Mouse (Mus musculus): ENCODE data around the gene Slit3. TPM values are rescaled to one million over a fixed set of nuclear protein-coding genes. Genes with fewer than 3 reads are reported as not detected.

Gene Slit3
- polyA plus RNA-seq, 1 experiment from 2014 or later, result 50.0 TPM

- H3K27ac ChIP-seq, result no peak overlapping the region
- H3K27me3 ChIP-seq, result peaks cover 17% of the 10 kb centered on the region; the same call in 1 of the 2 replicates
- H3K4me1 ChIP-seq, result peaks cover 12% of the 10 kb centered on the region; the same call in 1 of the 2 replicates
- H3K36me3 ChIP-seq, result no peaks in the 10 kb centered on the region
- no peak overlapping the region for H3K9ac ChIP-seq
- 30% methylated on average over 10 of the region's 10 CpGs for WGBS
- H3K4me2 ChIP-seq (replicated peaks), result no peak overlapping the region
- no peaks in the 10 kb centered on the region for H3K9me3 ChIP-seq (replicated peaks)
- no peak overlapping the region for H3K4me3 ChIP-seq
- no peak for ATAC-seq (ENCODE audit: low FRiP score)
Observed at GRCm38 (mm10) chr11:35325131-35325995, 204.3 kb downstream of the Slit3 start.

GRCm38 (mm10) chr11:35326346-35326745 is 205.3 kb downstream of the Slit3 start:
- 6% methylated on average over 3 of the region's 3 CpGs for WGBS
- Histone ChIP-seq H3K27me3 (peaks cover 17% of the 10 kb centered on the region; the same call in 1 of the 2 replicates), H3K4me3 (no peak overlapping the region)

GRCm38 (mm10) chr11:35327899-35328298 is 206.9 kb downstream of the Slit3 start:
- Histone ChIP-seq H3K36me3 (no peaks in the 10 kb centered on the region), H3K4me1 (peaks cover 12% of the 10 kb centered on the region; the same call in 1 of the 2 replicates), H3K9me3 (replicated peaks) (no peaks in the 10 kb centered on the region), H3K27me3 (peaks cover 17% of the 10 kb centered on the region; the same call in 1 of the 2 replicates), H3K4me3 (no peak overlapping the region), H3K27ac (no peak overlapping the region), H3K9ac (no peak overlapping the region), H3K4me2 (replicated peaks) (no peak overlapping the region)
- ATAC-seq (ENCODE audit: low FRiP score), result no peak
- WGBS, result 63% methylated on average over 1 of the region's 1 CpGs

More at GRCm38 (mm10) chr11:35326346-35326745, 205.3 kb downstream of the Slit3 start:
- no peak for ATAC-seq (ENCODE audit: low FRiP score)
- Histone ChIP-seq H3K9me3 (replicated peaks) (no peaks in the 10 kb centered on the region), H3K4me2 (replicated peaks) (no peak overlapping the region), H3K9ac (no peak overlapping the region), H3K27ac (no peak overlapping the region), H3K36me3 (no peaks in the 10 kb centered on the region), H3K4me1 (peaks cover 12% of the 10 kb centered on the region; the same call in 1 of the 2 replicates)

GRCm38 (mm10) chr11:35331476-35331875 is 210.5 kb downstream of the Slit3 start:
- WGBS, result 80% methylated on average over 3 of the region's 3 CpGs
- Histone ChIP-seq H3K4me1 (peaks cover 2% of the 10 kb centered on the region; the same call in 1 of the 2 replicates), H3K9me3 (replicated peaks) (no peaks in the 10 kb centered on the region), H3K27me3 (peaks cover 11% of the 10 kb centered on the region; the same call in 1 of the 2 replicates), H3K4me3 (no peak overlapping the region), H3K36me3 (no peaks in the 10 kb centered on the region), H3K4me2 (replicated peaks) (no peak overlapping the region), H3K27ac (no peak overlapping the region), H3K9ac (no peak overlapping the region)
- ATAC-seq (ENCODE audit: low FRiP score), result no peak

- WGBS, result 87% methylated on average over 8 of the region's 8 CpGs
- H3K9ac ChIP-seq, result no peak overlapping the region
Observed at GRCm38 (mm10) chr11:35336558-35336957, 215.5 kb downstream of the Slit3 start.

GRCm38 (mm10) chr11:35337493-35337892 is 216.5 kb downstream of the Slit3 start:
- ATAC-seq (ENCODE audit: low FRiP score), result no peak
- Histone ChIP-seq H3K9ac (no peak overlapping the region), H3K4me3 (no peak overlapping the region), H3K4me1 (0 out of 2 replicates have a peak, but pooled peaks cover 2% of the 10 kb centered on the region), H3K27me3 (no peaks in the 10 kb centered on the region; the same call in none of the 2 replicates), H3K36me3 (no peaks in the 10 kb centered on the region), H3K9me3 (replicated peaks) (no peaks in the 10 kb centered on the region), H3K27ac (no peak overlapping the region), H3K4me2 (replicated peaks) (no peak overlapping the region)
- WGBS, result 86% methylated on average over 8 of the region's 8 CpGs

More at GRCm38 (mm10) chr11:35336558-35336957, 215.5 kb downstream of the Slit3 start:
- no peaks in the 10 kb centered on the region for H3K36me3 ChIP-seq
- H3K9me3 ChIP-seq (replicated peaks), result no peaks in the 10 kb centered on the region
- H3K27ac ChIP-seq, result no peak overlapping the region
- no peaks in the 10 kb centered on the region; the same call in 1 of the 2 replicates for H3K27me3 ChIP-seq
- H3K4me1 ChIP-seq, result 0 out of 2 replicates have a peak, but pooled peaks cover 2% of the 10 kb centered on the region
- H3K4me3 ChIP-seq, result no peak overlapping the region
- H3K4me2 ChIP-seq (replicated peaks), result no peak overlapping the region
- no peak for ATAC-seq (ENCODE audit: low FRiP score)

GRCm38 (mm10) chr11:35337927-35338819 is 217.1 kb downstream of the Slit3 start:
- ATAC-seq (ENCODE audit: low FRiP score), result no peak
- 82% methylated on average over 19 of the region's 19 CpGs for WGBS
- Histone ChIP-seq H3K4me3 (no peak overlapping the region), H3K9me3 (replicated peaks) (no peaks in the 10 kb centered on the region), H3K9ac (no peak overlapping the region), H3K27me3 (no peaks in the 10 kb centered on the region; the same call in none of the 2 replicates), H3K4me2 (replicated peaks) (no peak overlapping the region), H3K36me3 (no peaks in the 10 kb centered on the region), H3K4me1 (0 out of 2 replicates have a peak, but pooled peaks cover 2% of the 10 kb centered on the region), H3K27ac (no peak overlapping the region)

GRCm38 (mm10) chr11:35340752-35341151 is 219.7 kb downstream of the Slit3 start:
- no peaks in the 10 kb centered on the region; the same call in none of the 2 replicates for H3K27me3 ChIP-seq
- no peaks in the 10 kb centered on the region for H3K36me3 ChIP-seq
- 75% methylated on average over 6 of the region's 6 CpGs for WGBS
- no peak overlapping the region for H3K4me3 ChIP-seq
- no peak for ATAC-seq (ENCODE audit: low FRiP score)
- H3K4me1 ChIP-seq, result 0 out of 2 replicates have a peak, but pooled peaks cover 2% of the 10 kb centered on the region
- H3K9ac ChIP-seq, result no peak overlapping the region
- H3K27ac ChIP-seq, result no peak overlapping the region
- H3K4me2 ChIP-seq (replicated peaks), result no peak overlapping the region
- no peaks in the 10 kb centered on the region for H3K9me3 ChIP-seq (replicated peaks)

GRCm38 (mm10) chr11:35342486-35342885 is 221.5 kb downstream of the Slit3 start:
- Histone ChIP-seq H3K9ac (no peak overlapping the region), H3K4me3 (no peak overlapping the region), H3K4me1 (0 out of 2 replicates have a peak, but pooled peaks cover 5% of the 10 kb centered on the region), H3K9me3 (replicated peaks) (no peaks in the 10 kb centered on the region), H3K36me3 (no peaks in the 10 kb centered on the region), H3K27ac (no peak overlapping the region), H3K27me3 (peaks cover 4% of the 10 kb centered on the region), H3K4me2 (replicated peaks) (no peak overlapping the region)
- no peak for ATAC-seq (ENCODE audit: low FRiP score)
- 77% methylated on average over 5 of the region's 5 CpGs for WGBS

GRCm38 (mm10) chr11:35345696-35346480 is 224.9 kb downstream of the Slit3 start:
- no peak overlapping the region for H3K27ac ChIP-seq
- H3K27me3 ChIP-seq, result peaks cover 4% of the 10 kb centered on the region; the same call in 1 of the 2 replicates
- H3K4me2 ChIP-seq (replicated peaks), result no peak overlapping the region
- H3K9ac ChIP-seq, result no peak overlapping the region
- WGBS, result 87% methylated on average over 13 of the region's 13 CpGs
- H3K9me3 ChIP-seq (replicated peaks), result no peaks in the 10 kb centered on the region
- ATAC-seq (ENCODE audit: low FRiP score), result no peak
- peaks cover 18% of the 10 kb centered on the region for H3K4me1 ChIP-seq
- no peaks in the 10 kb centered on the region for H3K36me3 ChIP-seq
- no peak overlapping the region for H3K4me3 ChIP-seq

- Histone ChIP-seq H3K4me2 (replicated peaks) (no peak overlapping the region), H3K9me3 (replicated peaks) (no peaks in the 10 kb centered on the region), H3K27ac (no peak overlapping the region), H3K4me1 (peaks cover 25% of the 10 kb centered on the region), H3K36me3 (no peaks in the 10 kb centered on the region), H3K9ac (no peak overlapping the region), H3K27me3 (0 out of 2 replicates have a peak, but pooled peaks cover 4% of the 10 kb centered on the region), H3K4me3 (no peak overlapping the region)
- WGBS, result 38% methylated on average over 4 of the region's 4 CpGs
- ATAC-seq (ENCODE audit: low FRiP score), result no peak
Observed at GRCm38 (mm10) chr11:35348099-35348498, 227.1 kb downstream of the Slit3 start.

All from hindbrain, embryonic 12.5 days (tissue).